ENCODE assay signal across 9 mouse cellular contexts in the genomic region with DNA sequence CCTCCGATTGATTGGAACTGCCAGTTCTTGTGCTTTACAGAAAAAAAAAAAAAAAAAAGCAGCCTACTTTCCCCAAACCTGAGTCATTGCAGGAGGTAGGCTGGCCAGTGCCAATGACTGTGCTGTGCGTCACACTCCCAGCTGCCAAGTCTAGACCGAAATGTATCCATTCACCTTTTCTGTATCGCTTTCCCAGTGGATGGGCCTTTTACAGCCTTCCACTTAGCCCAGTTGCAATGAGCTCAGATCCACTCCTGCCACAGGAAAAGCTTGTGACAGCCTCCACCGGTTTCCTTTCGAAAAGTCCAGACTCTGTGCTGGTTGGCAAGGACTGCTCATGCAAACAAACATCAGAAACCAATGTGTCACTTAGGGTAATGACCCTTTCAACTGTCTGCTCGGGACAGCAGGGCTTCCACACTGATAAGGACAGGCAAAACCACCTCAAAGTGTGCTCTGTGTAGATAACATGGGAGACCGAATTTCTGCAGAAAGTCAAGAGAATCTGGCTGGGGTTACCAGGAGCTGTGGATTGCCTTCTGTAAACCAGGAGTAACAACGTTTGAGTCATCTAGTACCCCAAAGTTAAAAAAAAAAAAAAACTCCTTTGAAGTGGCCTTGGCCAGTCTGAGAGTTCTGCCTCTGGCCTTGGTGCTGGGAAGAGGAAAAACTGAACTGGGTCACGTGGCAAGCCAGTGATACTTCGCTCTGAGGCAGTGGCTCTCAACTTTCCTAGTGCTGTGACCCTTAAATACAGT. TPM values are rescaled to one million over a fixed set of nuclear protein-coding genes. Genes with fewer than 3 reads are reported as not detected.
A peak's percentile ranks its signal among the peaks of the same experiment; 100 is the strongest.
DNase-seq lines count a peak whose midpoint lies in the region; ATAC-seq and TF ChIP-seq lines count a peak whose summit lies in the region.
"Had no signal": no experiment of that assay in that cellular context is flagged by ENCODE, and none has a peak within 500 bp of the region (broad histone marks: within the 10 kb centered on the region; RNA-seq: fewer than 3 reads in every experiment).

No protein-coding gene starts in this region.

- H3K4me2 ChIP-seq in midbrain, embryonic 11.5 days = no peak overlapping the region
- H3K4me2 ChIP-seq: limb, embryonic 15.5 days had no signal

- H3K9me3 ChIP-seq in MEL (replicated peaks; ENCODE audit: insufficient read depth, low read length) = no peaks in the 10 kb centered on the region
- H3K9me3 ChIP-seq in megakaryocyte, embryonic 14.5 days = peaks cover 13% of the 10 kb centered on the region
- no peaks in the 10 kb centered on the region for H3K9me3 ChIP-seq in midbrain, embryonic 11.5 days (ENCODE audit: control insufficient read depth, low read length)
- H3K9me3 ChIP-seq: limb, embryonic 15.5 days had no signal

- H3K4me1 ChIP-seq in MEL (ENCODE audit: control insufficient read depth in 1 of 2, insufficient read depth in 2 of 2, low read length in 2 of 2) = peaks cover 8 to 18% of the 10 kb centered on the region in 2 experiments
- H3K4me1 ChIP-seq in megakaryocyte, embryonic 14.5 days = peaks cover 66% of the 10 kb centered on the region
- no peaks in the 10 kb centered on the region for H3K4me1 ChIP-seq in midbrain, embryonic 11.5 days (ENCODE audit: control insufficient read depth, insufficient read depth, low read length)
- H3K4me1 ChIP-seq: limb, embryonic 15.5 days had no signal

- peak overlapping the region; percentile 86 for H3K27ac ChIP-seq in MEL (ENCODE audit: control insufficient read depth, low read depth, low read length)
- H3K27ac ChIP-seq in midbrain, embryonic 11.5 days (ENCODE audit: low read depth, low read length) = no peak overlapping the region
- H3K27ac ChIP-seq: limb, embryonic 15.5 days had no signal

- H3K36me3 ChIP-seq in MEL (ENCODE audit: control insufficient read depth in 1 of 2, insufficient read depth in 2 of 2, low read length in 2 of 2) = peaks cover 7 to 19% of the 10 kb centered on the region in 2 experiments
- peaks cover 43% of the 10 kb centered on the region for H3K36me3 ChIP-seq in megakaryocyte, embryonic 14.5 days (replicated peaks; ENCODE audit: low read length)
- H3K36me3 ChIP-seq in midbrain, embryonic 11.5 days (ENCODE audit: control insufficient read depth, insufficient read depth, low read length) = peaks cover 26% of the 10 kb centered on the region

- 85% methylated on average over 11 of the region's 11 CpGs for WGBS in midbrain, embryonic 11.5 days

- H3K9ac ChIP-seq in MEL (ENCODE audit: control insufficient read depth, low read depth, low read length, poor library complexity, severe bottlenecking) = peak overlapping the region; percentile 42
- H3K9ac ChIP-seq in midbrain, embryonic 11.5 days (ENCODE audit: low read length) = no peak overlapping the region
- H3K9ac ChIP-seq: limb, embryonic 15.5 days had no signal

- ATAC-seq in midbrain, embryonic 11.5 days (ENCODE audit: low FRiP score) = no peak

- H3K27me3 ChIP-seq in MEL (ENCODE audit: control insufficient read depth in 1 of 2, insufficient read depth in 2 of 2, low read length in 2 of 2) = no peaks in the 10 kb centered on the region
- H3K27me3 ChIP-seq in megakaryocyte, embryonic 14.5 days (replicated peaks) = no peaks in the 10 kb centered on the region
- H3K27me3 ChIP-seq in midbrain, embryonic 11.5 days (ENCODE audit: control insufficient read depth, insufficient read depth, low read length) = no peaks in the 10 kb centered on the region
- H3K27me3 ChIP-seq: limb, embryonic 15.5 days had no signal

- TF ChIP-seq CTCF in MEL (IDR thresholded peaks at IDR 0.05 in 2 of 3, conservative IDR thresholded peaks at IDR 0.05 in 1 of 3; ENCODE audit: control insufficient read depth in 1 of 3, insufficient read depth in 1 of 3, low read depth in 2 of 3, low read length in 3 of 3, poor library complexity in 1 of 3, severe bottlenecking in 1 of 3) = no peak

- no peak for TF ChIP-seq POLR2A in MEL (IDR thresholded peaks at IDR 0.05; ENCODE audit: control insufficient read depth in 1 of 2, insufficient read depth in 1 of 2, low read depth in 1 of 2, low read length in 2 of 2, poor library complexity in 1 of 2)

- no peaks in the 10 kb centered on the region for H3K79me2 ChIP-seq in MEL (ENCODE audit: control insufficient read depth, insufficient read depth, low read length, poor library complexity)

- peak; percentile 49 for DNase-seq in layer of hippocampus, adult 11-12 months (ENCODE audit: low spot score)
- no peak for DNase-seq in layer of hippocampus, adult 9-10 months (ENCODE audit: low spot score)
- peak; percentile 94 for DNase-seq in MEL (ENCODE audit: low read depth, low spot score)
- peak; percentile 89 for DNase-seq in c-Kit-positive CD71-positive TER-119-negative erythroid progenitor cells, embryonic 14.5 days (ENCODE audit: low read depth)
- no peak for DNase-seq in cerebellum, postnatal 10 days
- no peak for DNase-seq in B cell, adult 2 months
- DNase-seq in midbrain, embryonic 11.5 days (ENCODE audit: low spot score, missing footprints) = no peak

- H3K4me3 ChIP-seq in MEL (ENCODE audit: control insufficient read depth in 1 of 2, insufficient read depth in 1 of 2, low read depth in 2 of 2, low read length in 2 of 2) = peak overlapping the region; percentile 27 to 45
- peak overlapping the region; percentile 85 for H3K4me3 ChIP-seq in megakaryocyte, embryonic 14.5 days (replicated peaks)
- no peak overlapping the region for H3K4me3 ChIP-seq in midbrain, embryonic 11.5 days (ENCODE audit: low read depth, low read length)
- H3K4me3 ChIP-seq: limb, embryonic 15.5 days had no signal

- peak; percentile 97 to 99 for TF ChIP-seq EP300 in MEL (IDR thresholded peaks at IDR 0.05; ENCODE audit: low read depth in 1 of 2, low read length in 2 of 2)

- no peak for TF ChIP-seq RAD21 in MEL (IDR thresholded peaks at IDR 0.05; ENCODE audit: low read depth, low read length)

TF ChIP-seq in MEL, 35 proteins besides CTCF, POLR2A, EP300 and RAD21 (continues in another document):
- TF ChIP-seq MAX (IDR thresholded peaks at IDR 0.05; ENCODE audit: low read length) (peak; percentile 67), NELFE (IDR thresholded peaks at IDR 0.05; ENCODE audit: low read depth, low read length) (no peak), MXI1 (IDR thresholded peaks at IDR 0.05; ENCODE audit: low read depth, low read length) (peak; percentile 95), ETS1 (IDR thresholded peaks at IDR 0.05; ENCODE audit: low read depth, low read length) (peak; percentile 94), GATA1 (IDR thresholded peaks at IDR 0.05; ENCODE audit: low read depth, low read length) (peak; percentile 98), USF2 (IDR thresholded peaks at IDR 0.05; ENCODE audit: borderline replicate concordance in 1 of 2, insufficient read depth in 1 of 2, low read depth in 1 of 2, low read length in 2 of 2) (peak; percentile 50 to 76; a peak in 2 of 4 replicates), ZMIZ1 (IDR thresholded peaks at IDR 0.05; ENCODE audit: low read depth, low read length) (peak; percentile 75; the same call in 1 of the 2 replicates), TAL1 (IDR thresholded peaks at IDR 0.05; ENCODE audit: low read length) (peak; percentile 98), GABPA (IDR thresholded peaks at IDR 0.05; ENCODE audit: low read depth, low read length) (no peak; the same call in 1 of the 2 replicates), POLR2AphosphoS2 (IDR thresholded peaks at IDR 0.05; ENCODE audit: low read length) (peak; percentile 70; the same call in 1 of the 2 replicates), ELF1 (IDR thresholded peaks at IDR 0.05; ENCODE audit: low read depth, low read length) (no peak), ZKSCAN1 (IDR thresholded peaks at IDR 0.05; ENCODE audit: low read depth, low read length) (no peak; the same call in 1 of the 2 replicates), TCF12 (IDR thresholded peaks at IDR 0.05; ENCODE audit: low read depth, low read length) (peak; percentile 99), MAZ (IDR thresholded peaks at IDR 0.05; ENCODE audit: low read depth, low read length) (no peak; the same call in 1 of the 2 replicates), NRF1 (IDR thresholded peaks at IDR 0.05; ENCODE audit: insufficient read depth, low read depth, low read length, poor library complexity, severe bottlenecking) (no peak), MEF2A (IDR thresholded peaks at IDR 0.05; ENCODE audit: extremely low read depth, insufficient replicate concordance, low read depth, low read length, poor library complexity, severe bottlenecking) (no peak), SIN3A (IDR thresholded peaks at IDR 0.05; ENCODE audit: low read length) (peak; percentile 93), USF1 (IDR thresholded peaks at IDR 0.05; ENCODE audit: low read depth, low read length) (peak; percentile 95), TBP (IDR thresholded peaks at IDR 0.05; ENCODE audit: low read depth, low read length) (no peak), JUND (IDR thresholded peaks at IDR 0.05; ENCODE audit: low read depth, low read length) (no peak; the same call in 1 of the 2 replicates), UBTF (IDR thresholded peaks at IDR 0.05; ENCODE audit: borderline replicate concordance, insufficient read depth, low read depth, low read length) (no peak), E2F4 (IDR thresholded peaks at IDR 0.05; ENCODE audit: borderline replicate concordance, low read depth, low read length) (no peak)

RNA-seq across cellular contexts. Expression of gene Dyrk3, which starts 12.0 kb away (rescaled TPM):
- total RNA-seq in MEL (2012; rRNA removed) = 7.9 and 8.6 TPM in 2 replicates
- 10 to 100 TPM in 1 of 2 experiments, not detected in 1; 11.8 TPM for polyA plus RNA-seq in MEL (2012; ENCODE audit: insufficient read depth in 1 of 2, insufficient read length in 2 of 2, low read depth in 1 of 2, low replicate concordance in 2 of 2, missing spikeins in 1 of 2)
- 6.4 and 8.0 TPM in 2 replicates for polyA plus RNA-seq in megakaryocyte, embryonic 14.5 days (2012; ENCODE audit: insufficient read depth, low replicate concordance)
- 17.2 and 23.4 TPM in 2 replicates for polyA plus RNA-seq in midbrain, embryonic 11.5 days (2014; fragmentation: Nextera tagmentation; extraction: Ambion mirVana)

RNA-seq across cellular contexts. Expression of gene Eif2d, which starts 26.8 kb away (rescaled TPM):
- total RNA-seq in MEL (2012; rRNA removed) = 29.3 and 31.0 TPM in 2 replicates
- polyA plus RNA-seq in MEL (2012; ENCODE audit: insufficient read depth in 1 of 2, insufficient read length in 2 of 2, low read depth in 1 of 2, low replicate concordance in 2 of 2, missing spikeins in 1 of 2) = 10 to 100 TPM in 1 of 2 experiments, not detected in 1; 43.6 TPM
- polyA plus RNA-seq in megakaryocyte, embryonic 14.5 days (2012; ENCODE audit: insufficient read depth, low replicate concordance) = 14.6 and 15.4 TPM in 2 replicates
- 55.7 and 56.7 TPM in 2 replicates for polyA plus RNA-seq in midbrain, embryonic 11.5 days (2014; fragmentation: Nextera tagmentation; extraction: Ambion mirVana)

RNA-seq across cellular contexts. Expression of gene Mapkapk2, which starts 28.5 kb away (rescaled TPM):
- total RNA-seq in MEL (2012; rRNA removed) = 51.7 and 53.2 TPM in 2 replicates
- 10 to 100 TPM in 1 of 2 experiments, not detected in 1; 85.4 TPM for polyA plus RNA-seq in MEL (2012; ENCODE audit: insufficient read depth in 1 of 2, insufficient read length in 2 of 2, low read depth in 1 of 2, low replicate concordance in 2 of 2, missing spikeins in 1 of 2)
- 178 and 286 TPM in 2 replicates for polyA plus RNA-seq in megakaryocyte, embryonic 14.5 days (2012; ENCODE audit: insufficient read depth, low replicate concordance)
- polyA plus RNA-seq in midbrain, embryonic 11.5 days (2014; fragmentation: Nextera tagmentation; extraction: Ambion mirVana) = 49.8 and 56.0 TPM in 2 replicates

Comparison
In these comparisons a context has a peak if more than half of its experiments do, and no peak if none do; other contexts are left out.
1. DNase-seq: peak in layer of hippocampus, adult 11-12 months (single experiment), MEL (single experiment) and c-Kit-positive CD71-positive TER-119-negative erythroid progenitor cells, embryonic 14.5 days (single experiment); none in layer of hippocampus, adult 9-10 months (single experiment), cerebellum, postnatal 10 days (0 of 2), B cell, adult 2 months (0 of 2) and midbrain, embryonic 11.5 days (single experiment).